8 mouse cellular contexts compared by ENCODE assay signal in genomic region chr9:77543351-77544321, GRCm38 (mm10). TPM values are rescaled to one million over a fixed set of nuclear protein-coding genes. Genes with fewer than 3 reads are reported as not detected.
A peak's percentile ranks its signal among the peaks of the same experiment; 100 is the strongest.
DNase-seq lines count a peak whose midpoint lies in the region; ATAC-seq and TF ChIP-seq lines count a peak whose summit lies in the region.

No protein-coding gene starts in this region.

- H3K27me3 ChIP-seq in forebrain, postnatal 0 days (ENCODE audit: insufficient read depth, low read length): no peaks in the 10 kb centered on the region
- no peaks in the 10 kb centered on the region for H3K27me3 ChIP-seq in hindbrain, postnatal 0 days (ENCODE audit: insufficient read depth, low read length)
- 0 out of 2 replicates have a peak, but pooled peaks cover 3% of the 10 kb centered on the region for H3K27me3 ChIP-seq in midbrain, embryonic 15.5 days (replicated peaks)
- H3K27me3 ChIP-seq in stomach, embryonic 15.5 days (replicated peaks): no peaks in the 10 kb centered on the region

- H3K4me3 ChIP-seq in forebrain, postnatal 0 days (ENCODE audit: low read depth, low read length): peak overlapping the region; percentile 82
- peak overlapping the region; percentile 89 for H3K4me3 ChIP-seq in hindbrain, postnatal 0 days (ENCODE audit: low read length)
- peak overlapping the region; percentile 95 for H3K4me3 ChIP-seq in midbrain, embryonic 15.5 days
- H3K4me3 ChIP-seq in stomach, embryonic 15.5 days (replicated peaks): peak overlapping the region; percentile 80

- no peak overlapping the region for H3K27ac ChIP-seq in forebrain, postnatal 0 days (ENCODE audit: low read depth, low read length)
- H3K27ac ChIP-seq in hindbrain, postnatal 0 days: no peak overlapping the region
- no peak overlapping the region for H3K27ac ChIP-seq in midbrain, embryonic 15.5 days
- H3K27ac ChIP-seq in stomach, embryonic 15.5 days: peak overlapping the region; percentile 91

- peak overlapping the region; percentile 70 for H3K9ac ChIP-seq in forebrain, postnatal 0 days
- peak overlapping the region; percentile 74 for H3K9ac ChIP-seq in hindbrain, postnatal 0 days (replicated peaks; ENCODE audit: low read length)
- H3K9ac ChIP-seq in midbrain, embryonic 15.5 days: peak overlapping the region; percentile 69
- H3K9ac ChIP-seq in stomach, embryonic 15.5 days: peak overlapping the region; percentile 62

- peaks cover 8% of the 10 kb centered on the region; the same call in 1 of the 2 replicates for H3K4me1 ChIP-seq in forebrain, postnatal 0 days (ENCODE audit: insufficient read depth)
- H3K4me1 ChIP-seq in hindbrain, postnatal 0 days (ENCODE audit: insufficient read depth, low read length): 0 out of 2 replicates have a peak, but pooled peaks cover 7% of the 10 kb centered on the region
- peaks cover 18% of the 10 kb centered on the region for H3K4me1 ChIP-seq in midbrain, embryonic 15.5 days
- H3K4me1 ChIP-seq in stomach, embryonic 15.5 days: peaks cover 7% of the 10 kb centered on the region

- 0 out of 2 replicates have a peak, but pooled peaks have one; percentile 13 for ATAC-seq in forebrain, postnatal 0 days
- peak; percentile 36 for ATAC-seq in hindbrain, postnatal 0 days
- peak; percentile 49 for ATAC-seq in midbrain, embryonic 15.5 days (replicated peaks)
- ATAC-seq in stomach, embryonic 15.5 days (ENCODE audit: insufficient read depth, low FRiP score, low read depth): peak; percentile 51; the same call in 1 of the 2 replicates

- H3K9me3 ChIP-seq in forebrain, postnatal 0 days (ENCODE audit: low read length): no peaks in the 10 kb centered on the region
- H3K9me3 ChIP-seq in hindbrain, postnatal 0 days (ENCODE audit: low read length): no peaks in the 10 kb centered on the region
- no peaks in the 10 kb centered on the region for H3K9me3 ChIP-seq in midbrain, embryonic 15.5 days
- H3K9me3 ChIP-seq in stomach, embryonic 15.5 days: no peaks in the 10 kb centered on the region

- peak overlapping the region; percentile 97 for H3K4me2 ChIP-seq in forebrain, postnatal 0 days (ENCODE audit: low read depth)
- H3K4me2 ChIP-seq in hindbrain, postnatal 0 days (ENCODE audit: low read depth, low read length): peak overlapping the region; percentile 97
- peak overlapping the region; percentile 97 for H3K4me2 ChIP-seq in midbrain, embryonic 15.5 days
- H3K4me2 ChIP-seq in stomach, embryonic 15.5 days: peak overlapping the region; percentile 86

- 0 out of 2 replicates have a peak, but pooled peaks have one; percentile 19 for TF ChIP-seq CTCF in forebrain, postnatal 0 days (IDR thresholded peaks at IDR 0.05; ENCODE audit: low read depth)
- TF ChIP-seq CTCF in hindbrain, postnatal 0 days (IDR thresholded peaks at IDR 0.05; ENCODE audit: low read depth): no peak

- no peaks in the 10 kb centered on the region for H3K36me3 ChIP-seq in forebrain, postnatal 0 days (ENCODE audit: insufficient read depth)
- no peaks in the 10 kb centered on the region for H3K36me3 ChIP-seq in hindbrain, postnatal 0 days (ENCODE audit: insufficient read depth, low read length)
- no peaks in the 10 kb centered on the region for H3K36me3 ChIP-seq in midbrain, embryonic 15.5 days (replicated peaks)
- no peaks in the 10 kb centered on the region for H3K36me3 ChIP-seq in stomach, embryonic 15.5 days

- WGBS in forebrain, postnatal 0 days: 1% methylated on average over 40 of the region's 40 CpGs
- under 1% methylated on average over 40 of the region's 40 CpGs for WGBS in hindbrain, postnatal 0 days
- WGBS in midbrain, embryonic 15.5 days: under 1% methylated on average over 40 of the region's 40 CpGs
- 1% methylated on average over 40 of the region's 40 CpGs for whole genome bisulfite sequencing in stomach, embryonic 15.5 days

- peak; percentile 22 for DNase-seq in gastrocnemius, postnatal 10 days
- DNase-seq in gastrocnemius, adult 8-10 months (ENCODE audit: low spot score in 2 of 2): no peak
- peak; percentile 27 for DNase-seq in cerebellum, adult 11 months
- peak; percentile 49 for DNase-seq in forebrain, postnatal 0 days
- peak; percentile 53 for DNase-seq in hindbrain, postnatal 0 days (ENCODE audit: low spot score)
- peak; percentile 40 for DNase-seq in liver

RNA-seq across cellular contexts. Expression of gene Lrrc1, which starts 1.0 kb away (rescaled TPM):
- total RNA-seq in gastrocnemius, postnatal 10 days (2021): 1 to 10 TPM; 2.6 to 3.4 TPM
- total RNA-seq in gastrocnemius, adult 8-10 months (2022): 1 to 10 TPM in 2 of 4 experiments, under 1 TPM in 2; 0.58 to 1.7 (median 0.93) TPM
- 11.9 and 14.8 TPM in 2 replicates for total RNA-seq in forebrain, postnatal 0 days (2014; rRNA removed)
- 3.8 and 5.4 TPM in 2 replicates for polyA plus RNA-seq in forebrain, postnatal 0 days (2015; fragmentation: Nextera tagmentation; extraction: Ambion mirVana)
- total RNA-seq in hindbrain, postnatal 0 days (2014; rRNA removed): 19.8 and 49.7 TPM in 2 replicates
- 7.4 and 7.6 TPM in 2 replicates for polyA plus RNA-seq in hindbrain, postnatal 0 days (2015; fragmentation: Nextera tagmentation; extraction: Ambion mirVana)
- 5.2 and 6.6 TPM in 2 replicates for polyA plus RNA-seq in midbrain, embryonic 15.5 days (2015; fragmentation: Nextera tagmentation; extraction: Ambion mirVana)
- polyA plus RNA-seq in stomach, embryonic 15.5 days (2015; fragmentation: Nextera tagmentation; extraction: Ambion mirVana): 17.3 and 17.5 TPM in 2 replicates

Comparison
In these comparisons a context has a peak if more than half of its experiments do, and no peak if none do; other contexts are left out.
1. DNase-seq: peak in gastrocnemius, postnatal 10 days (single experiment), cerebellum, adult 11 months (single experiment), forebrain, postnatal 0 days (single experiment), hindbrain, postnatal 0 days (single experiment) and liver (single experiment); none in gastrocnemius, adult 8-10 months (0 of 2).
2. Peak in every context shown above with its lines, with median percentiles within 50 percentile points of each other: ATAC-seq, H3K4me2 ChIP-seq, H3K4me3 ChIP-seq and H3K9ac ChIP-seq.